Mouse (Mus musculus) gastrocnemius, adult 8-10 months (tissue): ENCODE measurements around the gene Stox2. TPM values are rescaled to one million over a fixed set of nuclear protein-coding genes. Genes with fewer than 3 reads are reported as not detected.

Experiments
- DNase-seq, 2 experiments: peaks; one replicate each; pipeline ENCODE4 v3.0.0; 2022; ENCODE audit warnings: low spot score in 2 of 2
- total RNA-seq, 4 experiments: library from RNA; stranded (reverse); gene quantifications; 2 replicates each; pipeline ENCODE4 v1.2.4; 2022

Gene Stox2
- total RNA-seq, 4 experiments from 2014 or later = 5.0 to 6.0 (median 5.8) TPM

GRCm38 (mm10) chr8:47182771-47183558, 263.2 kb downstream of the Stox2 start:
- DNase-seq = no peak

- DNase-seq = no peak
Observed at GRCm38 (mm10) chr8:47182292-47182691, 263.9 kb downstream of the Stox2 start.

DNA sequence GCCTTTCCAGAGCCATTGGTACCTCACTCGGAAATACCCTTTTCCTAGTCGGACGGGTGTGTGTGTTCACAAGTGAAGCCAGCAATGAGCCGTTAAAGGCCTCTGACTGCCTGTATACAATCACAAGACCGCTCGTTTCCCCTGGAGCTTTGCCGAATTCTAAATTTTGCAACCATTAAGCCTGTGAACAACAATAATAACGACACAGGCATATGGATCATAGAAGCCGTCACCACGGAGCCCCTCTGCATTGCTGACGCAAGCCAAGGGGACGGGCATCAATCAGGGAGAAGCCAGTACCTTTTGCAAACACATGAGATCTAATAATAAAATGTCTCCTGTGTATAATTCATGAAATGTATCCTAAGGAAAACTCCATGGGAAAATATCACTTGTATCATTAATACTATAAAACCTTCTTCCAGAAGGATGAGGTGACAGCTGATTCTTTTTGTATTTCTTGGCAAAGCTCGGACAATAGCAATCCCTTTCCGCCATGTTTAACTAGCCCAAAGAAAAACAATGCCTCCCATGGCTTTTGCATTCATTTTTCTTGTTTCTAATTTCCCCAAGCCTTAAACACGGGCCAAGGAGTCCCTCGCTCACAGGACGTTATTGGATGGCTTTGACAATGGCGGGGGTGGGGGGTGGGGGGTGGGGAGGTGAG, 265.0 kb downstream of the Stox2 start:
- no peak for DNase-seq

DNA sequence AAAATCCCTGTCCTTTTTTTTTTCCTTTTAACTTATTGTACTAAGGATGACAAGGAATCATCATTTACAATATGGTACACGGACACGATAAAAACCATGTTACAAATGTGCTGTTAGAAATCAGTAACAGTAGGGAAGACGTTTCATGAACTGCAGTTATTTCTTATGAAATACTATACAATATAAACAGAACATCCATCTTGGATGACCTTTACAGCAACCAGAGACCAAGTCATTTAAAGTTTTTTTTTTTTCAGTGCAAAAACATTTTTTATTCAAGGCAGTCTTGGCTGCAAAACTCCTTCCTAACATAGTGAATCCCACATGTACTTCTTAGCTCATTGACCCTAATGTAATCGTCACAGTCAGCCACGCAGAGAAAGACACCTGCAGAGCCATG, 266.0 kb downstream of the Stox2 start:
- DNase-seq = no peak

DNA sequence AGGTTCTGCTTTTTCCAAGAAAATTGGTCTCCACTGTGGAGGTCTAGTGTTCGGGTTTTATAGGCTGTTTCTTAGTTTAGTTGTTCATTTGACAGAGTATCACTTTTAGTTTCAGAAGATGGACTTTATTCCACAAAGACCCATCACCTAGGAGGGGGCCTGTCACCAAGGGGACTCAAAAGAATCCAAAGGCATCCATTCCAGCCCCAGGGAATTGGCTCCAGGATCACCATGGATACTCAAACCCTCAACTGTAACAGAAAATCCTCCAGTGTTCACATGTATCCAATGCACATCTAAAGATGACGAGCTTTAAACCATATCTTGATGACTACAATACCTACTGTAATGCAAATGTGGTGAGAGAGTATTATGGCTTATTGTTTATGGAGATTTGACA, 267.4 kb downstream of the Stox2 start:
- DNase-seq = no peak

GRCm38 (mm10) chr8:47173823-47174222, 272.3 kb downstream of the Stox2 start:
- DNase-seq = no peak

DNA sequence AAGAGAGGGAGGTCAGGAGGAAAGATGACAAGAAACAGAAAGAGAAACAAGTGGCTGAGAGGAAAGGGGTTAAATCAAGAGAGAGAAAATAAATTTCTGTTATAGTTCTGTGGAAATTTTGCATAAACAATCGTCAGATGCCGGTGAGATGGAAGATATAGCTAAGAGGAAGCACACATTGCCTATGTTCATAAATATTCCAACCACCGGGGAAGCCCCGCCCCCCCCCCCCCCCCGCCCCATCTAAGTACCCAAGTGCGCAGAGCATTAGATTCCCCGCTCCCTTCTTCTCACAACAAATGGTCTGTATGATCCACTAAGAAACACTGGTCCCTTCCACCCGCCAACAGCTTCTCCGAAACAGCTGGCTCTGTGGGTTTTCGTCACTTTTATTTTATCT, 273.3 kb downstream of the Stox2 start:
- no peak for DNase-seq

DNA sequence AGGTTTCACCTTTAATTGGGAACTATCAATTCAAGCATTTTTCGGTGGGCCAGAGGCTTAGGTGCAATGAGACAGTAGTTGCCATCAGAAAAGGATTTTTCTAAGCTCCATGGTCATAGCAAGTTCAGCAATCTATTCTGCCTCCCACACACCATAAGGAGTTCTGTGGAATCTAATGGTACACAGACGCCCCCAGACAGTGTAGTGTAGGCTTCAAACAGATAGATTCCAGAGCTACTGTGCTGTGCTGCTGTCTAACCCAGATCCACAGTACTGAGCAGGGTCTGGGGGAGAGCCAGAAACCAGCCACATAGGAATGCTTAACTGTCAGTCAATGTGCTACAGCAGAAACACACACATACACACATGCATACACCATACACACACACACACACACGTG, 285.5 kb downstream of the Stox2 start:
- DNase-seq = no peak

GRCm38 (mm10) chr8:47154521-47154920, 291.6 kb downstream of the Stox2 start:
- DNase-seq = no peak

DNA sequence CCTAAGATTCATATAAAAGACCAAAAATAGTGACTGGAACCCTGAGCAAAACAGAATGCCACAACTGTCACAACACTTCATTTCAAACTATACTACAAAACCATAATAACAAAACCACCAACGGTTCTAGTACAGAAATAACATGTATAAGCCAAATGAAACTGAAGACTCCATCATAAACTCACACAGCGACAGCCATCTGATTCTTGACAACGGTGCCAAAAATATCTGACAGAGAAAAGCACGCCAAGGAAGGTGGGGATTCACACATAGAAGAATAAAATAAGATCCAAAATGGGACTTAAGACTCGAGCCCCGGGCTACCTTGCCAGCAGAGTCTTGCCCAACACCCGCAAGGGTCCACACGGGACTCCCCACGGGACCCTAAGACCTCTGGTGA, 300.9 kb downstream of the Stox2 start:
- no peak for DNase-seq

GRCm38 (mm10) chr8:47136047-47136446, 310.1 kb downstream of the Stox2 start:
- no peak for DNase-seq

GRCm38 (mm10) chr8:47135586-47135985, 310.6 kb downstream of the Stox2 start:
- DNase-seq = no peak

GRCm38 (mm10) chr8:47134736-47135135, 311.4 kb downstream of the Stox2 start:
- no peak for DNase-seq

GRCm38 (mm10) chr8:47133381-47133780, 312.8 kb downstream of the Stox2 start:
- DNase-seq = no peak

Other genes with a start within 250 kb of the Stox2 start
- gene Trappc11, start 87.1 kb upstream of the Stox2 start, total RNA-seq = 10 to 100 TPM; 19.7 to 21.9 (median 21.5) TPM
- 10 to 100 TPM; 27.7 to 34.8 (median 29.0) TPM for gene Rwdd4a, start 87.3 kb upstream of the Stox2 start, total RNA-seq
- gene Ing2, start 229.2 kb upstream of the Stox2 start, total RNA-seq = 10 to 100 TPM; 13.8 to 19.0 (median 17.7) TPM